23 mouse cellular contexts compared by ENCODE assay signal in the genomic region with DNA sequence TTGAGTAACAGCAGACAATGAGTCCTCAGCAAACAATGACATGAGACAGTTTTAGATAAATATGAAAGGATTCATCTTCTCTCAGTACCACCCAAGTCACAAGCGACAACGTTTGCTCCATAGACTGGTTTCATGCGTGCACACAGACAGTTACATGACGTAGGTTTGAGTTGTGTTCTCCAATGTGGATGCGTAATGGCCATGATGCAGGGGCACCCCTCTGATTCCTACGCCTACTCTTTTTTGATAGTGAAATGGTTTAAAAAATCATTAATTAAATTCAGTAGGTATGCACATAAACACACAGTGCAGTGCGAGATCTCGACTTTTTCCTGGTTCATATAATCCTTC.
DNase-seq lines count a peak whose midpoint lies in the region; ATAC-seq lines count a peak whose summit lies in the region.
"Had no signal": no experiment of that assay in that cellular context is flagged by ENCODE, and none has a peak within 500 bp of the region (broad histone marks: within the 10 kb centered on the region; RNA-seq: fewer than 3 reads in every experiment).

No protein-coding gene starts in this region.

- no peaks in the 10 kb centered on the region for H3K27me3 ChIP-seq in forebrain, embryonic 12.5 days
- H3K27me3 ChIP-seq in forebrain, embryonic 14.5 days (replicated peaks; ENCODE audit: control insufficient read depth, insufficient read depth, low read length), result no peaks in the 10 kb centered on the region
- no peaks in the 10 kb centered on the region for H3K27me3 ChIP-seq in hindbrain, embryonic 12.5 days
- H3K27me3 ChIP-seq in midbrain, embryonic 12.5 days, result no peaks in the 10 kb centered on the region
- H3K27me3 ChIP-seq: CH12.LX; intestine, embryonic 15.5 days; liver, embryonic 13.5 days; neural tube, embryonic 13.5 days; Patski had no signal

- H3K9me3 ChIP-seq in forebrain, embryonic 12.5 days, result no peaks in the 10 kb centered on the region
- H3K9me3 ChIP-seq in forebrain, embryonic 14.5 days (replicated peaks; ENCODE audit: control insufficient read depth, low read length), result no peaks in the 10 kb centered on the region
- H3K9me3 ChIP-seq in hindbrain, embryonic 12.5 days (replicated peaks), result no peaks in the 10 kb centered on the region
- H3K9me3 ChIP-seq in midbrain, embryonic 12.5 days, result no peaks in the 10 kb centered on the region
- H3K9me3 ChIP-seq: G1E; heart, embryonic 10.5 days; intestine, embryonic 15.5 days; liver, embryonic 13.5 days; neural tube, embryonic 13.5 days had no signal

- ATAC-seq in forebrain, embryonic 12.5 days (ENCODE audit: low FRiP score), result peak; percentile 55; the same call in 1 of the 2 replicates
- peak; percentile 65 for ATAC-seq in forebrain, embryonic 14.5 days
- ATAC-seq in hindbrain, embryonic 12.5 days (ENCODE audit: low FRiP score), result peak; percentile 31; the same call in 1 of the 2 replicates
- ATAC-seq in midbrain, embryonic 12.5 days (ENCODE audit: low FRiP score, low read depth), result peak; percentile 53
- ATAC-seq: intestine, embryonic 15.5 days; Patski had no signal

- H3K4me1 ChIP-seq in forebrain, embryonic 12.5 days, result peaks cover 19% of the 10 kb centered on the region
- H3K4me1 ChIP-seq in forebrain, embryonic 14.5 days (ENCODE audit: control insufficient read depth, insufficient read depth, low read length), result peaks cover 15% of the 10 kb centered on the region
- H3K4me1 ChIP-seq in hindbrain, embryonic 12.5 days, result no peaks in the 10 kb centered on the region
- H3K4me1 ChIP-seq in midbrain, embryonic 12.5 days, result peaks cover 24% of the 10 kb centered on the region
- H3K4me1 ChIP-seq: heart, embryonic 10.5 days; intestine, embryonic 15.5 days had no signal

- no peak overlapping the region for H3K4me3 ChIP-seq in forebrain, embryonic 12.5 days (replicated peaks)
- H3K4me3 ChIP-seq in forebrain, embryonic 14.5 days (ENCODE audit: low read depth, low read length), result no peak overlapping the region
- no peak overlapping the region for H3K4me3 ChIP-seq in hindbrain, embryonic 12.5 days
- H3K4me3 ChIP-seq in midbrain, embryonic 12.5 days, result no peak overlapping the region
- H3K4me3 ChIP-seq: heart, embryonic 10.5 days; intestine, embryonic 15.5 days; liver, embryonic 13.5 days; neural tube, embryonic 13.5 days had no signal

- 63% methylated on average over 8 of the region's 8 CpGs for WGBS in forebrain, embryonic 12.5 days
- 55% methylated on average over 8 of the region's 8 CpGs for WGBS in forebrain, embryonic 14.5 days
- 63% methylated on average over 8 of the region's 8 CpGs for WGBS in hindbrain, embryonic 12.5 days
- 65% methylated on average over 8 of the region's 8 CpGs for WGBS in midbrain, embryonic 12.5 days

- no peaks in the 10 kb centered on the region for H3K36me3 ChIP-seq in forebrain, embryonic 12.5 days (replicated peaks)
- no peaks in the 10 kb centered on the region for H3K36me3 ChIP-seq in forebrain, embryonic 14.5 days (ENCODE audit: control insufficient read depth, insufficient read depth, low read length)
- no peaks in the 10 kb centered on the region for H3K36me3 ChIP-seq in hindbrain, embryonic 12.5 days
- no peaks in the 10 kb centered on the region for H3K36me3 ChIP-seq in midbrain, embryonic 12.5 days
- H3K36me3 ChIP-seq: heart, embryonic 10.5 days; intestine, embryonic 15.5 days; liver, embryonic 13.5 days; neural tube, embryonic 13.5 days had no signal

- H3K27ac ChIP-seq in forebrain, embryonic 12.5 days, result peak overlapping the region; percentile 32; the same call in 1 of the 2 replicates
- peak overlapping the region; percentile 48; the same call in 1 of the 2 replicates for H3K27ac ChIP-seq in forebrain, embryonic 14.5 days (ENCODE audit: low read depth, low read length)
- H3K27ac ChIP-seq in hindbrain, embryonic 12.5 days, result peak overlapping the region; percentile 35; the same call in 1 of the 2 replicates
- H3K27ac ChIP-seq in midbrain, embryonic 12.5 days (replicated peaks), result peak overlapping the region; percentile 60; the same call in 1 of the 2 replicates
- H3K27ac ChIP-seq: heart, embryonic 10.5 days; intestine, embryonic 15.5 days; liver, embryonic 13.5 days; neural tube, embryonic 13.5 days had no signal

- no peak for DNase-seq in forebrain, embryonic 14.5 days (ENCODE audit: low spot score)
- DNase-seq in T-cell, adult 2 months (ENCODE audit: low spot score), result no peak
- DNase-seq in heart, adult 8-10 months (ENCODE audit: low spot score), result no peak
- DNase-seq in layer of hippocampus, adult 9-11 months, result no peak
- DNase-seq: adrenal gland, adult 2 months; B cell, adult 2 months; cerebellum, adult 11-12 months; cerebellum, postnatal 14 days; gastrocnemius, postnatal 36 days; kidney, postnatal 36 days; liver, embryonic 13.5 days; lung, adult 2 months; right cerebral cortex, adult 18-20 months; thymus, adult 18-20 months had no signal

- no peak overlapping the region for H3K9ac ChIP-seq in forebrain, embryonic 12.5 days
- no peak overlapping the region for H3K9ac ChIP-seq in forebrain, embryonic 14.5 days (ENCODE audit: low read length)
- no peak overlapping the region for H3K9ac ChIP-seq in hindbrain, embryonic 12.5 days
- no peak overlapping the region for H3K9ac ChIP-seq in midbrain, embryonic 12.5 days (replicated peaks)
- H3K9ac ChIP-seq: intestine, embryonic 15.5 days; liver, embryonic 13.5 days; neural tube, embryonic 13.5 days had no signal

- H3K4me2 ChIP-seq in forebrain, embryonic 12.5 days, result no peak overlapping the region
- H3K4me2 ChIP-seq in forebrain, embryonic 14.5 days (ENCODE audit: low read length), result no peak overlapping the region
- H3K4me2 ChIP-seq in hindbrain, embryonic 12.5 days (replicated peaks), result no peak overlapping the region
- no peak overlapping the region for H3K4me2 ChIP-seq in midbrain, embryonic 12.5 days (replicated peaks)
- H3K4me2 ChIP-seq: intestine, embryonic 15.5 days; liver, embryonic 13.5 days; neural tube, embryonic 13.5 days had no signal
